Mouse (Mus musculus) hindbrain, embryonic 11.5 days (tissue): Measurements from ENCODE around the gene Snta1. TPM values are rescaled to one million over a fixed set of nuclear protein-coding genes. Genes with fewer than 3 reads are reported as not detected.

Source experiments
- polyA plus RNA-seq: library from polyadenylated mRNA; unstranded; fragments of >200 nt; fragmentation: Nextera tagmentation; extraction: Ambion mirVana; gene quantifications from 2 replicates; pipeline ENCODE4 v1.2.1, GENCODE M21; 2014

Snta1 gene
- polyA plus RNA-seq, 1 experiment from 2014 or later, result 2.1 TPM

Other genes starting within 250 kb of the Snta1 start
- gene Bpifa5, start 245.5 kb downstream of the Snta1 start, polyA plus RNA-seq, result not detected in 2 replicates
- gene Bpifb1, start 217.3 kb downstream of the Snta1 start, polyA plus RNA-seq, result not detected in 2 replicates
- 0.50 TPM in 1 of 2 replicates, not detected in the other for gene Bpifb5, start 184.4 kb downstream of the Snta1 start, polyA plus RNA-seq
- not detected in 2 replicates for gene Bpifb9a, start 150.2 kb downstream of the Snta1 start, polyA plus RNA-seq
- not detected in 2 replicates for gene Bpifb9b, start 100.9 kb downstream of the Snta1 start, polyA plus RNA-seq
- gene Cdk5rap1, start 35.1 kb downstream of the Snta1 start, polyA plus RNA-seq, result 13.2 and 15.8 TPM in 2 replicates
- 68.2 and 71.5 TPM in 2 replicates for gene Cbfa2t2, start 28.4 kb upstream of the Snta1 start, polyA plus RNA-seq
- gene 1700003F12Rik, start 139.0 kb upstream of the Snta1 start, polyA plus RNA-seq, result 2.5 and 3.0 TPM in 2 replicates
- 0.32 and 0.69 TPM in 2 replicates for gene Actl10, start 143.7 kb upstream of the Snta1 start, polyA plus RNA-seq
- gene Necab3, start 150.8 kb upstream of the Snta1 start, polyA plus RNA-seq, result 10.8 and 12.5 TPM in 2 replicates
- 13.0 and 16.9 TPM in 2 replicates for gene E2f1, start 161.8 kb upstream of the Snta1 start, polyA plus RNA-seq
- gene Pxmp4, start 195.6 kb upstream of the Snta1 start, polyA plus RNA-seq, result 12.8 and 14.1 TPM in 2 replicates
- gene Zfp341, start 205.2 kb upstream of the Snta1 start, polyA plus RNA-seq, result 1.0 and 1.5 TPM in 2 replicates
- 0.56 and 1.0 TPM in 2 replicates for gene 4930519P11Rik, start 205.3 kb upstream of the Snta1 start, polyA plus RNA-seq
- 15.2 and 15.7 TPM in 2 replicates for gene Chmp4b, start 243.6 kb upstream of the Snta1 start, polyA plus RNA-seq